Mouse (Mus musculus) intestine, postnatal 0 days (tissue): ENCODE results near the gene U2af1. TPM values are rescaled to one million over a fixed set of nuclear protein-coding genes. Genes with fewer than 3 reads are reported as not detected.
A peak's percentile ranks its signal among the peaks of the same experiment; 100 is the strongest.

Source experiments
- ATAC-seq: fragments of 200-750 bp; cut with Nextera tagmentation; 2 replicates; pipeline ENCODE4 v1.8.0; 2017; ENCODE audit warnings: mild to moderate bottlenecking, moderate TSS enrichment, moderate library complexity
- H3K27ac ChIP-seq: fragments of 300-500 bp; sonication (generic); 2 replicates; pipeline ENCODE4 v1.5.1; 2014; ENCODE audit warnings: mild to moderate bottlenecking, low read depth, low read length, moderate library complexity
- H3K27me3 ChIP-seq: fragments of 300-500 bp; sonication (generic); replicated peaks from 2 replicates; pipeline ENCODE4 v1.6.1; 2014; ENCODE audit warnings: low read length, mixed read lengths; ENCODE audit not compliant: control insufficient read depth, insufficient read depth
- H3K36me3 ChIP-seq: fragments of 300-500 bp; sonication (generic); 2 replicates; pipeline ENCODE4 v1.6.1; 2014; ENCODE audit warnings: mild to moderate bottlenecking, moderate library complexity; ENCODE audit not compliant: control insufficient read depth, insufficient read depth
- H3K4me1 ChIP-seq: fragments of 300-500 bp; sonication (generic); replicated peaks from 2 replicates; pipeline ENCODE4 v1.6.1; 2014; ENCODE audit warnings: antibody characterized with exemption, low read length, mixed read lengths; ENCODE audit not compliant: control insufficient read depth, insufficient read depth
- H3K4me2 ChIP-seq: fragments of 300-500 bp; sonication (generic); replicated peaks from 2 replicates; pipeline ENCODE4 v1.6.1; 2014; ENCODE audit warnings: low read depth, mild to moderate bottlenecking, moderate library complexity
- H3K4me3 ChIP-seq: fragments of 300-500 bp; sonication (generic); 2 replicates; pipeline ENCODE4 v1.5.1; 2014; ENCODE audit warnings: low read depth, low read length
- H3K9ac ChIP-seq: fragments of 300-500 bp; sonication (generic); 2 replicates; pipeline ENCODE4 v1.6.1; 2014; ENCODE audit warnings: mild to moderate bottlenecking, low read depth, low read length
- H3K9me3 ChIP-seq: fragments of 300-500 bp; sonication (generic); 2 replicates; pipeline ENCODE4 v1.6.1; 2016; ENCODE audit warnings: mixed run types; ENCODE audit not compliant: control insufficient read depth
- CTCF ChIP-seq: sonication (generic); IDR thresholded peaks from 2 replicates; pipeline ENCODE4 v1.5.1; 2016; ENCODE audit warnings: low read depth, mild to moderate bottlenecking, control low read depth, antibody characterized with exemption, moderate library complexity
- WGBS: fragments of 180-500 bp; shearing (Covaris S2); extraction: QIAGEN DNeasy Blood & Tissue Kit; methylation state at CpG from one replicate; pipeline ENCODE4 v1.1.7; 2014; 5-methylcytosine and 5-hydroxymethylcytosine counted together
- polyA plus RNA-seq: library from polyadenylated mRNA; unstranded; fragments of >200 nt; fragmentation: Nextera tagmentation; extraction: Ambion mirVana; gene quantifications from 2 replicates; pipeline ENCODE4 v1.2.1, GENCODE M21; 2015

U2af1 gene
- polyA plus RNA-seq, 1 experiment from 2014 or later, result 151 TPM

GRCm38 (mm10) chr17:31642913-31643312, 15.8 kb downstream of the U2af1 start:
- ATAC-seq, result 0 out of 2 replicates have a peak, but pooled peaks have one; percentile 25
- WGBS, result 70% methylated on average over 4 of the region's 4 CpGs
- no peak overlapping the region for H3K4me2 ChIP-seq
- no peak overlapping the region for H3K4me3 ChIP-seq
- H3K4me1 ChIP-seq, result no peaks in the 10 kb centered on the region
- no peaks in the 10 kb centered on the region for H3K27me3 ChIP-seq
- H3K9ac ChIP-seq, result no peak overlapping the region
- no peaks in the 10 kb centered on the region for H3K9me3 ChIP-seq
- no peak overlapping the region for H3K27ac ChIP-seq
- peaks cover 18% of the 10 kb centered on the region for H3K36me3 ChIP-seq
- no peak for TF ChIP-seq CTCF

GRCm38 (mm10) chr17:31642331-31642730, 16.4 kb downstream of the U2af1 start:
- Histone ChIP-seq H3K9me3 (no peaks in the 10 kb centered on the region), H3K27ac (no peak overlapping the region), H3K4me3 (no peak overlapping the region), H3K9ac (no peak overlapping the region), H3K4me1 (no peaks in the 10 kb centered on the region), H3K27me3 (no peaks in the 10 kb centered on the region), H3K36me3 (peaks cover 13% of the 10 kb centered on the region), H3K4me2 (no peak overlapping the region)
- no peak for TF ChIP-seq CTCF
- WGBS, result 50% methylated on average over 8 of the region's 8 CpGs
- no peak for ATAC-seq

- H3K9me3 ChIP-seq, result no peaks in the 10 kb centered on the region
- peaks cover 15% of the 10 kb centered on the region for H3K27me3 ChIP-seq
- TF ChIP-seq CTCF, result no peak
- no peak overlapping the region for H3K4me3 ChIP-seq
- H3K4me1 ChIP-seq, result no peaks in the 10 kb centered on the region
- WGBS, result 74% methylated on average over 4 of the region's 4 CpGs
- no peak for ATAC-seq
- H3K4me2 ChIP-seq, result no peak overlapping the region
- no peaks in the 10 kb centered on the region for H3K36me3 ChIP-seq
- H3K27ac ChIP-seq, result no peak overlapping the region
- H3K9ac ChIP-seq, result no peak overlapping the region
Measured at GRCm38 (mm10) chr17:31639651-31640050, 19.0 kb downstream of the U2af1 start.

GRCm38 (mm10) chr17:31637866-31638570, 20.7 kb downstream of the U2af1 start:
- H3K36me3 ChIP-seq, result no peaks in the 10 kb centered on the region
- no peak for ATAC-seq
- WGBS, result 64% methylated on average over 9 of the region's 9 CpGs
- H3K4me1 ChIP-seq, result no peaks in the 10 kb centered on the region
- H3K9me3 ChIP-seq, result no peaks in the 10 kb centered on the region
- no peak overlapping the region for H3K4me3 ChIP-seq
- peaks cover 15% of the 10 kb centered on the region for H3K27me3 ChIP-seq
- H3K27ac ChIP-seq, result no peak overlapping the region
- H3K4me2 ChIP-seq, result no peak overlapping the region
- TF ChIP-seq CTCF, result no peak
- H3K9ac ChIP-seq, result no peak overlapping the region

GRCm38 (mm10) chr17:31636942-31637811, 21.5 kb downstream of the U2af1 start, which contains the start of gene Cbs:
TSS of gene Cbs (minus strand) at chr17:31637238.
- H3K9ac ChIP-seq, result 0 out of 2 replicates have a peak within 1 kb of the TSS, but pooled peaks have one; percentile 22
- no peaks in the 10 kb centered on the region for H3K36me3 ChIP-seq
- WGBS, result 3% methylated on average over 60 of the region's 61 CpGs
- peak within 1 kb of the TSS; percentile 85 for H3K4me2 ChIP-seq
- H3K27me3 ChIP-seq, result peaks cover 15% of the 10 kb centered on the region
- peak; percentile 66 for ATAC-seq
- H3K4me1 ChIP-seq, result no peaks in the 10 kb centered on the region
- no peaks in the 10 kb centered on the region for H3K9me3 ChIP-seq
- no peak within 1 kb of the TSS for H3K27ac ChIP-seq
- H3K4me3 ChIP-seq, result peak within 1 kb of the TSS; percentile 47
- TF ChIP-seq CTCF, result no peak

GRCm38 (mm10) chr17:31636277-31636941, 22.3 kb downstream of the U2af1 start:
- H3K9ac ChIP-seq, result 0 out of 2 replicates have a peak overlapping the region, but pooled peaks have one; percentile 22
- H3K4me2 ChIP-seq, result peak overlapping the region; percentile 85
- H3K27ac ChIP-seq, result no peak overlapping the region
- TF ChIP-seq CTCF, result no peak
- H3K4me3 ChIP-seq, result peak overlapping the region; percentile 47
- H3K4me1 ChIP-seq, result no peaks in the 10 kb centered on the region
- ATAC-seq, result no peak; the same call in 1 of the 2 replicates
- no peaks in the 10 kb centered on the region for H3K9me3 ChIP-seq
- H3K27me3 ChIP-seq, result peaks cover 15% of the 10 kb centered on the region
- 4% methylated on average over 45 of the region's 45 CpGs for WGBS
- no peaks in the 10 kb centered on the region for H3K36me3 ChIP-seq
